Mouse (Mus musculus) heart, embryonic 13.5 days (tissue): ENCODE data around the gene Thtpa. TPM values are rescaled to one million over a fixed set of nuclear protein-coding genes. Genes with fewer than 3 reads are reported as not detected.
A peak's percentile ranks its signal among the peaks of the same experiment; 100 is the strongest.

Source experiments
- ATAC-seq: fragments of 200-750 bp; cut with Nextera tagmentation; 2 replicates; pipeline ENCODE4 v1.8.0; 2017; ENCODE audit warnings: moderate TSS enrichment; ENCODE audit not compliant: insufficient number of reproducible peaks, low FRiP score, low TSS enrichment; ENCODE audit errors: extremely low read depth
- H3K27ac ChIP-seq: fragments of 300-500 bp; sonication (generic); replicated peaks from 2 replicates; pipeline ENCODE4 v1.5.1; 2015; ENCODE audit warnings: moderate library complexity, mild to moderate bottlenecking, inconsistent platforms
- H3K27me3 ChIP-seq: fragments of 300-500 bp; sonication (generic); replicated peaks from 2 replicates; pipeline ENCODE4 v1.6.1; 2015; ENCODE audit warnings: mild to moderate bottlenecking, inconsistent platforms
- H3K36me3 ChIP-seq: fragments of 300-500 bp; sonication (generic); 2 replicates; pipeline ENCODE4 v1.6.1; 2015; ENCODE audit warnings: mild to moderate bottlenecking, inconsistent platforms
- H3K4me1 ChIP-seq: fragments of 300-500 bp; sonication (generic); 2 replicates; pipeline ENCODE4 v1.6.1; 2015; ENCODE audit warnings: inconsistent platforms
- H3K4me2 ChIP-seq: fragments of 300-500 bp; sonication (generic); 2 replicates; pipeline ENCODE4 v1.6.1; 2015; ENCODE audit warnings: inconsistent platforms, mild to moderate bottlenecking, moderate library complexity
- H3K4me3 ChIP-seq: fragments of 300-500 bp; sonication (generic); 2 replicates; pipeline ENCODE4 v1.5.1; 2015; ENCODE audit warnings: moderate library complexity, mild to moderate bottlenecking, inconsistent platforms
- H3K9ac ChIP-seq: fragments of 300-500 bp; sonication (generic); 2 replicates; pipeline ENCODE4 v1.6.1; 2015; ENCODE audit warnings: inconsistent platforms, mild to moderate bottlenecking, moderate library complexity
- H3K9me3 ChIP-seq: fragments of 300-500 bp; sonication (generic); 2 replicates; pipeline ENCODE4 v1.6.1; 2016; ENCODE audit warnings: inconsistent platforms
- WGBS: fragments of 180-500 bp; shearing (Covaris S2); methylation state at CpG from one replicate; pipeline ENCODE4 v1.1.7; 2015; ENCODE audit warnings: mixed read lengths; 5-methylcytosine and 5-hydroxymethylcytosine counted together
- polyA plus RNA-seq: library from polyadenylated mRNA; unstranded; fragments of >200 nt; fragmentation: Nextera tagmentation; extraction: Ambion mirVana; gene quantifications from 2 replicates; pipeline ENCODE4 v1.2.1, GENCODE M21; 2015

The Thtpa gene
- polyA plus RNA-seq, 1 experiment from 2014 or later: 15.9 TPM

GRCm38 (mm10) chr14:55078366-55078989 is 16.1 kb upstream of the Thtpa start:
- H3K9me3 ChIP-seq: no peaks in the 10 kb centered on the region
- 8% methylated on average over 23 of the region's 23 CpGs for WGBS
- peak overlapping the region; percentile 36 for H3K27ac ChIP-seq

GRCm38 (mm10) chr14:55079214-55079970 is 15.2 kb upstream of the Thtpa start:
- H3K36me3 ChIP-seq: 0 out of 2 replicates have a peak, but pooled peaks cover 4% of the 10 kb centered on the region
- peaks cover 46% of the 10 kb centered on the region for H3K27me3 ChIP-seq
- no peaks in the 10 kb centered on the region for H3K9me3 ChIP-seq
- WGBS: 21% methylated on average over 8 of the region's 8 CpGs
- peaks cover 39% of the 10 kb centered on the region for H3K4me1 ChIP-seq
- H3K9ac ChIP-seq: no peak overlapping the region
- peak overlapping the region; percentile 65 for H3K4me2 ChIP-seq
- H3K4me3 ChIP-seq: peak overlapping the region; percentile 35
- ATAC-seq: no peak
- peak overlapping the region; percentile 36 for H3K27ac ChIP-seq

More at GRCm38 (mm10) chr14:55078366-55078989, 16.1 kb upstream of the Thtpa start:
- no peak for ATAC-seq
- peak overlapping the region; percentile 35 for H3K4me3 ChIP-seq
- H3K27me3 ChIP-seq: peaks cover 54% of the 10 kb centered on the region
- H3K36me3 ChIP-seq: 0 out of 2 replicates have a peak, but pooled peaks cover 5% of the 10 kb centered on the region
- H3K9ac ChIP-seq: peak overlapping the region; percentile 72
- H3K4me2 ChIP-seq: peak overlapping the region; percentile 65
- peaks cover 39% of the 10 kb centered on the region for H3K4me1 ChIP-seq

- no peak for ATAC-seq
- no peak overlapping the region for H3K27ac ChIP-seq
- peaks cover 31% of the 10 kb centered on the region for H3K27me3 ChIP-seq
- no peak overlapping the region for H3K4me2 ChIP-seq
- peaks cover 45% of the 10 kb centered on the region for H3K4me1 ChIP-seq
- H3K9ac ChIP-seq: no peak overlapping the region
- no peak overlapping the region for H3K4me3 ChIP-seq
- no peaks in the 10 kb centered on the region for H3K9me3 ChIP-seq
- H3K36me3 ChIP-seq: no peaks in the 10 kb centered on the region
- 26% methylated on average over 5 of the region's 5 CpGs for WGBS
Observed at GRCm38 (mm10) chr14:55081105-55081504, 13.5 kb upstream of the Thtpa start.

DNA sequence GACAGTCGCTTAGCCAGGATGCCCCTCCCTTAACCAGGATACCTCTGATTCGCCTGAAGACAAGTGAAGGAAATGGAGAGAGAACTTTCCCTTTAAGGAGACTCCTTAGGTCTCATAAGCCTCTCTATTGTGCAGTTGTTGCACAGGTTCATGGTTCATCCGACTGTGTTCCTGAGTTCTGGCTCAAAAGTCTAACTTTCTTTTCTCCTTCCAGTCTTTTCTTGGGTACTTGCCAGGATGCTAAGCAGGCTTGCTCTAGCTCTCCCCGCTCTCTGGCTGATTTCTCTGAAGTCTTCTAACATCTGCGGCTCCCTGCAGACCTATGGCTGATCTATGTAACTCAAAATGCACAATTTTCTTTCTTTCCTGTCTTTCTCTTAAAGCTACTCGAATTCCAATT is 11.1 kb upstream of the Thtpa start:
- 58% methylated on average over 6 of the region's 6 CpGs for WGBS
- no peak overlapping the region for H3K9ac ChIP-seq
- ATAC-seq: no peak

GRCm38 (mm10) chr14:55085324-55086008 is 9.1 kb upstream of the Thtpa start:
- no peak overlapping the region for H3K27ac ChIP-seq
- no peak overlapping the region for H3K9ac ChIP-seq
- no peaks in the 10 kb centered on the region for H3K9me3 ChIP-seq
- H3K27me3 ChIP-seq: no peaks in the 10 kb centered on the region
- H3K4me3 ChIP-seq: no peak overlapping the region
- no peaks in the 10 kb centered on the region for H3K36me3 ChIP-seq
- no peak for ATAC-seq
- H3K4me2 ChIP-seq: no peak overlapping the region
- WGBS: 52% methylated on average over 9 of the region's 9 CpGs
- H3K4me1 ChIP-seq: peaks cover 38% of the 10 kb centered on the region

More for the DNA sequence above, 11.1 kb upstream of the Thtpa start:
- no peak overlapping the region for H3K4me3 ChIP-seq
- H3K27me3 ChIP-seq: peaks cover 12% of the 10 kb centered on the region
- no peak overlapping the region for H3K4me2 ChIP-seq
- no peaks in the 10 kb centered on the region for H3K36me3 ChIP-seq
- no peaks in the 10 kb centered on the region for H3K9me3 ChIP-seq
- H3K4me1 ChIP-seq: peaks cover 37% of the 10 kb centered on the region
- H3K27ac ChIP-seq: no peak overlapping the region

DNA sequence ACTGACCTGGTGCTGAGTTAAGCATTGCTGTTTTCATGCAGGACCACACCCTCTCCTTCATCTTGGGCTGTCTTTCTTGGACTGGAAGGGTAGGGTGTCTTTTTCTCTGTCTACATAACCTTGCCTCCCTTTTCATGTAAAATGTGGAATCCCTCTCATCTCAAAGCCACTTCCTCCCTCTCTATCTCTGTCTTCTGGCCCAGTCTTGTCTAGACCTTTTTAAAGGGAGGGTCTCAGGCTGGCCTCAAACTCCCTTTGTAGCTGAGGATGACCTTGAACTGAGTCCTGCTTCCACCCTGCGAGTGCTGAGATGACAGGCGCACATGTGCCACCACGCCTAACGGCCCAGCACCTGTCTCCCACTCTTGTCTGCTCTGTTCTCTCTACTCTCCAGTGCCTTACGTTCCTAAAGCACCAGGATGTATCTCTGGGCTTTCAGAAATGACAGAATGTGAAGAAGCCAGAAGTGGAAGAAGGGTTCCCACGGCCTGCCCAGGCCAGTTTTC is 8.5 kb upstream of the Thtpa start:
- 0 out of 2 replicates have a peak, but pooled peaks cover 4% of the 10 kb centered on the region for H3K27me3 ChIP-seq
- H3K4me2 ChIP-seq: no peak overlapping the region
- no peak overlapping the region for H3K4me3 ChIP-seq
- WGBS: 77% methylated on average over 6 of the region's 6 CpGs
- peaks cover 43% of the 10 kb centered on the region for H3K4me1 ChIP-seq
- H3K27ac ChIP-seq: no peak overlapping the region
- H3K9me3 ChIP-seq: no peaks in the 10 kb centered on the region
- H3K9ac ChIP-seq: no peak overlapping the region
- ATAC-seq: no peak
- H3K36me3 ChIP-seq: no peaks in the 10 kb centered on the region

- 47% methylated on average over 13 of the region's 13 CpGs for WGBS
- H3K9ac ChIP-seq: peak overlapping the region; percentile 45; the same call in 1 of the 2 replicates
- H3K4me2 ChIP-seq: peak overlapping the region; percentile 23
- H3K4me1 ChIP-seq: peaks cover 52% of the 10 kb centered on the region
- no peak overlapping the region for H3K4me3 ChIP-seq
- H3K36me3 ChIP-seq: no peaks in the 10 kb centered on the region
- H3K27ac ChIP-seq: peak overlapping the region; percentile 60
- 0 out of 2 replicates have a peak, but pooled peaks cover 4% of the 10 kb centered on the region for H3K27me3 ChIP-seq
- H3K9me3 ChIP-seq: no peaks in the 10 kb centered on the region
- ATAC-seq: no peak
Observed at GRCm38 (mm10) chr14:55089199-55089947, 5.2 kb upstream of the Thtpa start.

DNA sequence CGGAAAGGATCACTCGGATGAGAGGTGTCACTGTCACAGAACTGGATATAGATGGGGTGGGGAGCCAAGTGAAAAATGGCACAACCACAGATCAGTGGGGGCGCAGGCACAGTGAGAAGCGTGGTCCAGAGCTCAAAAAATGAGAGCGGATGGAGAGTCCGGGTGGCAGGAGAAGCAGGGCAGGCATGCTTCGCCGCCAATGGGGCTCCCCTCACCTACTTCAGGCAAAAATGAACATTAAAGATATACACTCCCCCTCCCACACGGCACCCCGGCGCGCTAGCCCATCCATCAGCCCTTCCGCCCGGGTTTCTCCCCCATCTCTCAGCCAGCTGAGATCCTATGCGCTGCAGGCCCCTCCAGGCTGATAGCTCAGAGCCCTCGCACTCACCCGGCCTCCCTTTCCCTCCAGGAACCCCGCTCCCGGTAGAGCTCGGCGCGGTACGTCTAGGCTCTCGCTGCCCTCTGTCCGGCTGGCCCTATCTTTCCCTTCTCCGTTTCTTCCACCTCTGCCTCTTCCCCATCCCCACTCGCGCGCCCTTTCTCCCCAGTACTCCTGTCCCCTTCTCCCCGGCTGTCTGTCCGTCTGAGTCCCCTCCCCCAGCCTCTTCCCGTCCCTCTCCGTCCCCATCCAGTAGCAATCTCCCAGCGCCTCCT is 3.2 kb upstream of the Thtpa start:
- Histone ChIP-seq H3K4me1 (peaks cover 55% of the 10 kb centered on the region), H3K27ac (peak overlapping the region; percentile 77), H3K9me3 (no peaks in the 10 kb centered on the region), H3K36me3 (no peaks in the 10 kb centered on the region), H3K9ac (peak overlapping the region; percentile 86), H3K4me3 (peak overlapping the region; percentile 73), H3K4me2 (peak overlapping the region; percentile 86), H3K27me3 (0 out of 2 replicates have a peak, but pooled peaks cover 4% of the 10 kb centered on the region)
- WGBS: 4% methylated on average over 34 of the region's 34 CpGs
- no peak for ATAC-seq

DNA sequence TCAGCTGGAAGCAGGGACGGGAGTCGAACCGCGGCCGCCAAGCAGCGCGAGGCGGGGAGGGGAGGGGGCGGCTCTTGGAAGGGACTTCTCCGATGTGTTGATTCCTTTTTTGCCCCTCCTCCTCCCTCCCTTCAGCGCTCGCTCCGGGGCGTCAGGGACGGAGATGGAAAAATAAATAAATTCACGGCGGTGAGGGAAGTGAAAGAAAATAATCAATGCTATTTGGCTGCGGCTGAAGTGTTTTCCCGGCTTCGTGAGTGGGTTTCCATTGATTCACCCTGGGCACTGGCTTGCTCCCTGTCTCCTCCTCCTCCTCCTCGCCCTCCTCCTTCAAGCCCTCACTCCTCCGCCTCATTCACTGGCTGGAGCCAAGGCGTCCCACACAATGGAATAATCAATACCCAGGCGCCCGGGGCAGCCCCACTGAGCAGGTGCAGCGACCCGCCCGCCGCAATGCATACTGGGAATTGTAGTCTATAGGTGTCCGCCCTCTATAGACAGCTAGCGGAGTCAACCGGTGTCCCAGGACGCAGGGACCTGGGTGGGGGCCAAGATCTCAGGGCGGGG is 2.5 kb upstream of the Thtpa start, which contains the start of gene Zfhx2:
Gene Zfhx2 (minus strand): TSS at position 314 of the 567 bp plus-strand sequence.
- Histone ChIP-seq H3K4me1 (peaks cover 60% of the 10 kb centered on the region), H3K4me3 (peak within 1 kb of the TSS; percentile 73), H3K27ac (peak within 1 kb of the TSS; percentile 77), H3K36me3 (no peaks in the 10 kb centered on the region), H3K9ac (peak within 1 kb of the TSS; percentile 86), H3K27me3 (0 out of 2 replicates have a peak, but pooled peaks cover 4% of the 10 kb centered on the region), H3K4me2 (peak within 1 kb of the TSS; percentile 86), H3K9me3 (no peaks in the 10 kb centered on the region)
- peak; percentile 84 for ATAC-seq
- WGBS: 0% methylated on average over 34 of the region's 34 CpGs

DNA sequence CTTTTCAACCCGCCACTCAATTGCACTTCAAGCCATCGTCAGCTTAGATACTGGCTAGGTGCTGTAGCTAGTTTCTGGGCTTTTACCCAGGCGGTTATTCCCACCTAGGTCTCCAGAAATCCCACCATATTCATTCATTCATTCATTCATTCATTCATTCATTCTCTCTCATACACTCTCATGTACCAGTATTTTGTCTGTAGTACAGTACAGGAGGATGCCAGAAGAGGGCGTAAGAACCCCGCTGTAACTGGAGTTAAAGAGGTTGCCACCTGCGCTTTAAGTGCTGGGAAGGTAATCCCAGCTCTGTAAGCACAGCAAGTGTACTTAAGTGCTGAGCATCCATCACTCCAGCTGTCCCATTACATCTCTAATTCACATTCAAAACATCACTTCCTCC is 657 bp upstream of the Thtpa start:
- Histone ChIP-seq H3K9ac (no peak overlapping the region), H3K27me3 (0 out of 2 replicates have a peak, but pooled peaks cover 4% of the 10 kb centered on the region), H3K36me3 (peaks cover 18% of the 10 kb centered on the region), H3K4me1 (peaks cover 50% of the 10 kb centered on the region), H3K9me3 (no peaks in the 10 kb centered on the region), H3K4me2 (peak overlapping the region; percentile 82; the same call in 1 of the 2 replicates), H3K27ac (no peak overlapping the region), H3K4me3 (0 out of 2 replicates have a peak overlapping the region, but pooled peaks have one; percentile 81)
- 40% methylated on average over 6 of the region's 6 CpGs for WGBS
- no peak for ATAC-seq
